Mouse (Mus musculus): ENCODE data around the gene D630003M21Rik.

DNA sequence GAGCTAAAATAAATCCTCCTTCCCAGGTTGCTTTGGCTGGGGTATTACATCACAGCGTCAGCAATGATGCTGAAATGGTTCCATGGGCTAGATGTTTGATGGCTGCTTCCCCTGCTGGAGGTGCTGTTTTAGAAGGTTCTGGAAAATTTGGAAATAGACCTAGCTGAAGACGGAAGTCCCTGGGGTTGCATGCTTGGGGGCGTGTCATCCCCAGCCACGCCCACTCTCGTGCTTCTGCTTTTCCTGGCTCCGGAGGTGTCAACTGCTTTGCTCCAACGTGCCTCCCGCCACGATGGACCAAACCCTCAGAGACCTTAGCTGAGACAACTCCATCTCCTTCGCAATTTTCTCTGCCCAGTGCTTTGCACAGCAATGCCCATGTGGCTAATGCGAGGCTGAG lies 39.6 kb downstream of the D630003M21Rik start:
- TF ChIP-seq CTCF (IDR thresholded peaks at IDR 0.05; ENCODE audit: low read depth, low read length) (no peak), POLR2A (IDR thresholded peaks at IDR 0.05; ENCODE audit: extremely low read depth, insufficient read depth, low read length) (no peak)
